Mouse (Mus musculus) midbrain, postnatal 0 days (tissue): ENCODE measurements around the gene Fbxw21. TPM values are rescaled to one million over a fixed set of nuclear protein-coding genes. Genes with fewer than 3 reads are reported as not detected.
A peak's percentile ranks its signal among the peaks of the same experiment; 100 is the strongest.

Source experiments
- ATAC-seq: fragments of 200-750 bp; cut with Nextera tagmentation; 2 replicates; pipeline ENCODE4 v1.8.0; 2017; ENCODE audit warnings: moderate number of reproducible peaks, mild to moderate bottlenecking, moderate TSS enrichment, moderate library complexity; ENCODE audit not compliant: low FRiP score
- DNase-seq: peaks from one replicate; pipeline ENCODE4 v3.0.0-alpha.2; 2015; ENCODE audit warnings: low spot score
- H3K27ac ChIP-seq: fragments of 300-500 bp; sonication (generic); 2 replicates; pipeline ENCODE4 v1.5.1; 2014; ENCODE audit warnings: low read depth, mild to moderate bottlenecking, low read length, mixed read lengths
- H3K27me3 ChIP-seq: fragments of 300-500 bp; sonication (generic); 2 replicates; pipeline ENCODE4 v1.6.1; 2014; ENCODE audit warnings: low read length, control low read depth, mixed read lengths; ENCODE audit not compliant: insufficient read depth
- H3K36me3 ChIP-seq: fragments of 300-500 bp; sonication (generic); 2 replicates; pipeline ENCODE4 v1.6.1; 2014; ENCODE audit warnings: low read length, control low read depth, mixed read lengths; ENCODE audit not compliant: insufficient read depth
- H3K4me1 ChIP-seq: fragments of 300-500 bp; sonication (generic); 2 replicates; pipeline ENCODE4 v1.6.1; 2014; ENCODE audit warnings: mild to moderate bottlenecking, control low read depth, antibody characterized with exemption, low read length, mixed read lengths; ENCODE audit not compliant: insufficient read depth
- H3K4me2 ChIP-seq: fragments of 300-500 bp; sonication (generic); 2 replicates; pipeline ENCODE4 v1.6.1; 2014; ENCODE audit warnings: low read depth, mild to moderate bottlenecking, low read length, mixed read lengths; ENCODE audit not compliant: poor library complexity, severe bottlenecking
- H3K4me3 ChIP-seq: fragments of 300-500 bp; sonication (generic); 2 replicates; pipeline ENCODE4 v1.5.1; 2014; ENCODE audit warnings: low read depth, mild to moderate bottlenecking, low read length, moderate library complexity
- H3K9ac ChIP-seq: fragments of 300-500 bp; sonication (generic); replicated peaks from 2 replicates; pipeline ENCODE4 v1.6.1; 2014; ENCODE audit warnings: mild to moderate bottlenecking, low read length, moderate library complexity, mixed read lengths; ENCODE audit not compliant: poor library complexity, severe bottlenecking
- H3K9me3 ChIP-seq: fragments of 300-500 bp; sonication (generic); 2 replicates; pipeline ENCODE4 v1.6.1; 2016; ENCODE audit warnings: low read length, control low read depth
- CTCF ChIP-seq: IDR thresholded peaks from 2 replicates; pipeline ENCODE4 v1.5.1; 2016; ENCODE audit warnings: antibody characterized with exemption, mild to moderate bottlenecking
- WGBS: fragments of 180-500 bp; shearing (Covaris S2); extraction: QIAGEN DNeasy Blood & Tissue Kit; methylation state at CpG from one replicate; pipeline ENCODE4 v1.1.7; 2014; 5-methylcytosine and 5-hydroxymethylcytosine counted together
- polyA plus RNA-seq: library from polyadenylated mRNA; unstranded; fragments of >200 nt; fragmentation: Nextera tagmentation; extraction: Ambion mirVana; gene quantifications from 2 replicates; pipeline ENCODE4 v1.2.1, GENCODE M21; 2015
- total RNA-seq: library from RNA; depleted of rRNA; stranded (reverse); fragments of >200 nt; gene quantifications from 2 replicates; pipeline ENCODE4 v1.2.3, GENCODE M21; 2014; rRNA removed

The Fbxw21 gene
- total and polyA plus RNA-seq, 2 experiments from 2014 or later: not detected

- ATAC-seq (no peak), DNase-seq (peak; percentile 46)
- WGBS: 19% methylated on average over 11 of the region's 11 CpGs
These were observed 67.9 kb downstream of the Fbxw21 start for GRCm38 (mm10) chr9:109093786-109094552.

GRCm38 (mm10) chr9:109092799-109093198, 69.0 kb downstream of the Fbxw21 start:
- DNase-seq (no peak), ATAC-seq (no peak)
- peaks cover 16% of the 10 kb centered on the region for H3K4me1 ChIP-seq
- no peaks in the 10 kb centered on the region for H3K27me3 ChIP-seq
- 0 out of 2 replicates have a peak, but pooled peaks cover 23% of the 10 kb centered on the region for H3K36me3 ChIP-seq
- no peak overlapping the region for H3K27ac ChIP-seq
- no peak overlapping the region for H3K4me3 ChIP-seq
- no peak overlapping the region for H3K4me2 ChIP-seq
- H3K9me3 ChIP-seq: no peaks in the 10 kb centered on the region
- no peak for TF ChIP-seq CTCF
- H3K9ac ChIP-seq: no peak overlapping the region
- 40% methylated on average over 6 of the region's 6 CpGs for WGBS

More at GRCm38 (mm10) chr9:109093786-109094552, 67.9 kb downstream of the Fbxw21 start:
- Histone ChIP-seq H3K27ac (peak overlapping the region; percentile 97), H3K9me3 (no peaks in the 10 kb centered on the region), H3K36me3 (0 out of 2 replicates have a peak, but pooled peaks cover 23% of the 10 kb centered on the region), H3K4me2 (peak overlapping the region; percentile 87), H3K9ac (0 out of 2 replicates have a peak overlapping the region, but pooled peaks have one; percentile 88), H3K4me3 (peak overlapping the region; percentile 74), H3K4me1 (peaks cover 26% of the 10 kb centered on the region), H3K27me3 (no peaks in the 10 kb centered on the region)
- no peak for TF ChIP-seq CTCF

DNA sequence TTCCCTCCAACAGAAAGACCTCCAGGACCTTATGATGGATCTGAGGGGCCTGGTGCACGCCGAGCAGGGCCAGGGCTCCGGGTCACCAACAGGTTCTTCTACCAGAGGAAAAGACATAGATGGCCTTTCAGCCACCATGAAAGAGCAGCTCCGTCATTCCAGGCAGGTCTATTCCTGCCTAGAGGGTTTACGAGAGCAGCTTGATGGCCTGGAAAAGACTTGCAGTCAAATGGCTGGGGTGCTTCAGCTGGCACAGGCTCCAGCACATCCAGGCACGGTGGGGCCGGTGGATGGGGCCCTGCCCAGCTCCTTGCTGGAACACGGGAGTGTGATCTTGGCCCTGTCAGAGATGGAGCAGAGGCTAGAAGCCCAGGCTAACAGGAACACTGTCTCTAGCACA, 70.0 kb downstream of the Fbxw21 start:
- H3K27ac ChIP-seq: no peak overlapping the region
- no peaks in the 10 kb centered on the region for H3K27me3 ChIP-seq
- 0 out of 2 replicates have a peak, but pooled peaks cover 23% of the 10 kb centered on the region for H3K36me3 ChIP-seq
- no peak for TF ChIP-seq CTCF
- H3K4me3 ChIP-seq: no peak overlapping the region
- H3K4me1 ChIP-seq: peaks cover 12% of the 10 kb centered on the region
- H3K9ac ChIP-seq: no peak overlapping the region
- ATAC-seq (no peak), DNase-seq (no peak)
- H3K4me2 ChIP-seq: no peak overlapping the region
- WGBS: 92% methylated on average over 8 of the region's 8 CpGs
- H3K9me3 ChIP-seq: no peaks in the 10 kb centered on the region

DNA sequence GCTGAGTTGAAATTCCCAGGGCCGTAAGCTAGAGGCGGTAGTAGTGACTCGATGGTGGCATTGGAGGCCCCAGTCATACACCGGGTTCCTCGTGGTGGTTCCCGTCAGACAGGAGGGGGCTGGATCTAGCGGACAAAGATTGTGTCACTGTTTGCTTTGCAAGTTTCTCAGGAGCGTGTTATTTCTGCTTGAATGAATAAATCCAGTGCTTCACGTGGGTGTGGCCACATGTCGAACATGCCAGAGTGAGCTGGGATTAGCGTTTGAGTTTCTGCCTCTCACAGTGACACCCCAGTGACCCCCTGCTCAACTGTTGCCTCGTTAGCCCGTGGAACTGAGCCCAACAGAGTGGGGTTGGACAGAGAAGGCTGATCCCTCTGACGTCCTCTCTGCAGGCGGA, 71.4 kb downstream of the Fbxw21 start:
- Histone ChIP-seq H3K9me3 (no peaks in the 10 kb centered on the region), H3K27ac (no peak overlapping the region), H3K27me3 (no peaks in the 10 kb centered on the region), H3K4me2 (no peak overlapping the region), H3K4me1 (peaks cover 6% of the 10 kb centered on the region), H3K9ac (no peak overlapping the region), H3K4me3 (no peak overlapping the region), H3K36me3 (0 out of 2 replicates have a peak, but pooled peaks cover 23% of the 10 kb centered on the region)
- DNase-seq (no peak), ATAC-seq (no peak)
- TF ChIP-seq CTCF: no peak
- WGBS: 56% methylated on average over 15 of the region's 15 CpGs

Other genes starting within 250 kb of the Fbxw21 start
- gene Tmem89, start 247.4 kb downstream of the Fbxw21 start, total RNA-seq: 0.88 and 1.6 TPM in 2 replicates
- 0.18 and 0.21 TPM in 2 replicates for gene Tmem89, start 247.4 kb downstream of the Fbxw21 start, polyA plus RNA-seq
- 407 and 456 TPM in 2 replicates for gene Uqcrc1, start 225.4 kb downstream of the Fbxw21 start, total RNA-seq
- gene Uqcrc1, start 225.4 kb downstream of the Fbxw21 start, polyA plus RNA-seq: 522 and 562 TPM in 2 replicates
- 1.7 and 4.5 TPM in 2 replicates for gene Col7a1, start 208.5 kb downstream of the Fbxw21 start, total RNA-seq
- 0.71 and 1.5 TPM in 2 replicates for gene Col7a1, start 208.5 kb downstream of the Fbxw21 start, polyA plus RNA-seq
- gene Ucn2, start 176.0 kb downstream of the Fbxw21 start, total RNA-seq: not detected in 2 replicates
- gene Ucn2, start 176.0 kb downstream of the Fbxw21 start, polyA plus RNA-seq: not detected in 2 replicates
- 46.1 and 51.7 TPM in 2 replicates for gene Pfkfb4, start 170.3 kb downstream of the Fbxw21 start, total RNA-seq
- 24.1 and 28.6 TPM in 2 replicates for gene Pfkfb4, start 170.3 kb downstream of the Fbxw21 start, polyA plus RNA-seq
- 79.7 and 80.6 TPM in 2 replicates for gene Shisa5, start 123.5 kb downstream of the Fbxw21 start, total RNA-seq
- gene Shisa5, start 123.5 kb downstream of the Fbxw21 start, polyA plus RNA-seq: 75.0 and 89.3 TPM in 2 replicates
- gene Trex1, start 102.3 kb downstream of the Fbxw21 start, total RNA-seq: 22.5 and 28.1 TPM in 2 replicates
- gene Trex1, start 102.3 kb downstream of the Fbxw21 start, polyA plus RNA-seq: 14.8 and 18.6 TPM in 2 replicates
- 34.7 and 35.1 TPM in 2 replicates for gene Atrip, start 87.9 kb downstream of the Fbxw21 start, total RNA-seq
- 32.9 and 34.7 TPM in 2 replicates for gene Atrip, start 87.9 kb downstream of the Fbxw21 start, polyA plus RNA-seq
- 6.9 and 7.4 TPM in 2 replicates for gene Ccdc51, start 79.5 kb downstream of the Fbxw21 start, total RNA-seq
- gene Ccdc51, start 79.5 kb downstream of the Fbxw21 start, polyA plus RNA-seq: 4.8 and 7.1 TPM in 2 replicates
- 129 and 162 TPM in 2 replicates for gene Tma7, start 79.5 kb downstream of the Fbxw21 start, total RNA-seq
- 766 and 825 TPM in 2 replicates for gene Tma7, start 79.5 kb downstream of the Fbxw21 start, polyA plus RNA-seq
- 64.8 and 73.2 TPM in 2 replicates for gene Plxnb1, start 66.7 kb downstream of the Fbxw21 start, total RNA-seq
- 10.2 and 11.1 TPM in 2 replicates for gene Plxnb1, start 66.7 kb downstream of the Fbxw21 start, polyA plus RNA-seq
- not detected in 2 replicates for gene Fbxw13, start 33.9 kb upstream of the Fbxw21 start, total RNA-seq
- gene Fbxw13, start 33.9 kb upstream of the Fbxw21 start, polyA plus RNA-seq: 0.16 TPM in 1 of 2 replicates, not detected in the other
- not detected in 2 replicates for gene Fbxw20, start 72.7 kb upstream of the Fbxw21 start, total RNA-seq
- not detected in 2 replicates for gene Fbxw20, start 72.7 kb upstream of the Fbxw21 start, polyA plus RNA-seq
- gene Fbxw14, start 125.6 kb upstream of the Fbxw21 start, total RNA-seq: not detected in 2 replicates
- not detected in 2 replicates for gene Fbxw14, start 125.6 kb upstream of the Fbxw21 start, polyA plus RNA-seq
- gene Fbxw28, start 177.6 kb upstream of the Fbxw21 start, total RNA-seq: not detected in 2 replicates
- gene Fbxw28, start 177.6 kb upstream of the Fbxw21 start, polyA plus RNA-seq: not detected in 2 replicates
- gene Fbxw22, start 242.3 kb upstream of the Fbxw21 start, total RNA-seq: not detected in 2 replicates
- not detected in 2 replicates for gene Fbxw22, start 242.3 kb upstream of the Fbxw21 start, polyA plus RNA-seq